Mouse (Mus musculus) MEL (cell line): ENCODE measurements around the gene Ube2l6. TPM values are rescaled to one million over a fixed set of nuclear protein-coding genes. Genes with fewer than 3 reads are reported as not detected.

Experiments used
- DNase-seq: peaks from one replicate; pipeline ENCODE4 v3.0.0; 2011; ENCODE audit warnings: low read depth, low spot score
- H3K27ac ChIP-seq: 2 replicates; pipeline ENCODE4 v1.5.1; 2012; ENCODE audit warnings: low read depth, mild to moderate bottlenecking, control low read depth, low read length, moderate library complexity; ENCODE audit not compliant: control insufficient read depth
- H3K27me3 ChIP-seq, 2 experiments: fragments of 150-350 bp in 1 of 2; sonication (generic) in 1 of 2; 2 replicates each; pipeline ENCODE4 v1.6.1; 2012; ENCODE audit warnings: low read length in 2 of 2, mild to moderate bottlenecking in 2 of 2, improper control_type of control experiment in 1 of 2, moderate library complexity in 1 of 2; ENCODE audit not compliant: insufficient read depth in 2 of 2, control insufficient read depth in 1 of 2
- H3K36me3 ChIP-seq, 2 experiments: 2 replicates each; pipeline ENCODE4 v1.6.1; 2012 to 2014; ENCODE audit warnings: low read length in 2 of 2, improper control_type of control experiment in 1 of 2, inconsistent platforms in 1 of 2, mild to moderate bottlenecking in 1 of 2; ENCODE audit not compliant: insufficient read depth in 2 of 2, control insufficient read depth in 1 of 2
- H3K4me1 ChIP-seq, 2 experiments: fragments of 150-350 bp in 1 of 2; sonication (generic) in 1 of 2; 2 replicates each; pipeline ENCODE4 v1.6.1; 2012; ENCODE audit warnings: low read length in 2 of 2, improper control_type of control experiment in 1 of 2, mild to moderate bottlenecking in 1 of 2; ENCODE audit not compliant: insufficient read depth in 2 of 2, control insufficient read depth in 1 of 2
- H3K4me3 ChIP-seq, 2 experiments: fragments of 150-350 bp in 1 of 2; sonication (generic) in 1 of 2; 2 replicates each; pipeline ENCODE4 v1.5.1; 2012; ENCODE audit warnings: low read depth in 2 of 2, low read length in 2 of 2, mild to moderate bottlenecking in 2 of 2, moderate library complexity in 2 of 2, control low read depth in 1 of 2, improper control_type of control experiment in 1 of 2; ENCODE audit not compliant: control insufficient read depth in 1 of 2, insufficient read depth in 1 of 2
- H3K79me2 ChIP-seq: 2 replicates; pipeline ENCODE4 v1.6.1; 2012; ENCODE audit warnings: mild to moderate bottlenecking, low read length, moderate library complexity; ENCODE audit not compliant: control insufficient read depth, poor library complexity, insufficient read depth
- H3K9ac ChIP-seq: 2 replicates; pipeline ENCODE4 v1.6.1; 2012; ENCODE audit warnings: low read depth, mild to moderate bottlenecking, control low read depth, low read length, moderate library complexity; ENCODE audit not compliant: control insufficient read depth, poor library complexity, severe bottlenecking
- H3K9me3 ChIP-seq: fragments of 150-350 bp; sonication (generic); replicated peaks from 2 replicates; pipeline ENCODE4 v1.6.1; 2012; ENCODE audit warnings: mild to moderate bottlenecking, low read length, improper control_type of control experiment, moderate library complexity; ENCODE audit not compliant: insufficient read depth
- BHLHE40 ChIP-seq: IDR thresholded peaks from 2 replicates; pipeline ENCODE4 v1.6.1; 2012; ENCODE audit warnings: low read depth, mild to moderate bottlenecking, inconsistent platforms, low read length, improper control_type of control experiment, borderline replicate concordance
- CTCF ChIP-seq, 3 experiments: IDR thresholded peaks in 2 of 3; conservative IDR thresholded peaks in 1 of 3; 2 replicates each; pipeline ENCODE4 v1.5.1; 2011 to 2012; ENCODE audit warnings: low read length in 3 of 3, low read depth in 2 of 3, mild to moderate bottlenecking in 2 of 3, improper control_type of control experiment in 1 of 3, inconsistent platforms in 1 of 3, mixed read lengths in 1 of 3, moderate library complexity in 1 of 3; ENCODE audit not compliant: control insufficient read depth in 1 of 3, insufficient read depth in 1 of 3, poor library complexity in 1 of 3, severe bottlenecking in 1 of 3
- E2F4 ChIP-seq: IDR thresholded peaks from 2 replicates; pipeline ENCODE4 v1.6.1; 2011; ENCODE audit warnings: low read depth, low read length, improper control_type of control experiment, borderline replicate concordance
- EP300 ChIP-seq, 2 experiments: IDR thresholded peaks; 2 replicates each; pipeline ENCODE4 v1.6.1; 2011; ENCODE audit warnings: improper control_type of control experiment in 2 of 2, low read length in 2 of 2, low read depth in 1 of 2, mild to moderate bottlenecking in 1 of 2
- JUND ChIP-seq: IDR thresholded peaks from 2 replicates; pipeline ENCODE4 v1.6.1; 2011; ENCODE audit warnings: low read depth, mild to moderate bottlenecking, improper control_type of control experiment, low read length
- KAT2A ChIP-seq: conservative IDR thresholded peaks from 2 replicates; pipeline ENCODE4 v1.6.1; 2012; ENCODE audit warnings: low read depth, low read length, improper control_type of control experiment, inconsistent platforms
- MAZ ChIP-seq: IDR thresholded peaks from 2 replicates; pipeline ENCODE4 v1.6.1; 2012; ENCODE audit warnings: low read depth, mild to moderate bottlenecking, inconsistent platforms, low read length, improper control_type of control experiment
- MXI1 ChIP-seq: IDR thresholded peaks from 2 replicates; pipeline ENCODE4 v1.6.1; 2011; ENCODE audit warnings: mild to moderate bottlenecking, low read depth, low read length, improper control_type of control experiment
- MYB ChIP-seq: IDR thresholded peaks from 2 replicates; pipeline ENCODE4 v1.6.1; 2011; ENCODE audit warnings: mild to moderate bottlenecking, low read depth, low read length, improper control_type of control experiment
- NELFE ChIP-seq: IDR thresholded peaks from 2 replicates; pipeline ENCODE4 v1.6.1; 2011; ENCODE audit warnings: low read depth, low read length, improper control_type of control experiment
- POLR2A ChIP-seq, 2 experiments: IDR thresholded peaks; 2 replicates each; pipeline ENCODE4 v1.6.1; 2011 to 2012; ENCODE audit warnings: low read length in 2 of 2, mild to moderate bottlenecking in 2 of 2, control low read depth in 1 of 2, improper control_type of control experiment in 1 of 2, low read depth in 1 of 2, moderate library complexity in 1 of 2; ENCODE audit not compliant: control insufficient read depth in 1 of 2, insufficient read depth in 1 of 2, poor library complexity in 1 of 2
- RAD21 ChIP-seq: IDR thresholded peaks from 2 replicates; pipeline ENCODE4 v1.6.1; 2011; ENCODE audit warnings: mild to moderate bottlenecking, low read depth, low read length, improper control_type of control experiment
- RCOR1 ChIP-seq: IDR thresholded peaks from 2 replicates; pipeline ENCODE4 v1.6.1; 2012; ENCODE audit warnings: low read depth, mild to moderate bottlenecking, inconsistent platforms, low read length, improper control_type of control experiment
- SIN3A ChIP-seq: IDR thresholded peaks from 2 replicates; pipeline ENCODE4 v1.6.1; 2012; ENCODE audit warnings: low read length, improper control_type of control experiment, inconsistent platforms
- TBP ChIP-seq: IDR thresholded peaks from 2 replicates; pipeline ENCODE4 v1.8.0; 2011; ENCODE audit warnings: low read depth, low read length, improper control_type of control experiment
- USF2 ChIP-seq, 2 experiments: IDR thresholded peaks; 2 replicates each; pipeline ENCODE4 v1.6.1; 2011 to 2012; ENCODE audit warnings: improper control_type of control experiment in 2 of 2, low read length in 2 of 2, borderline replicate concordance in 1 of 2, inconsistent platforms in 1 of 2, low read depth in 1 of 2, mild to moderate bottlenecking in 1 of 2; ENCODE audit not compliant: insufficient read depth in 1 of 2
- ZC3H11A ChIP-seq: IDR thresholded peaks from 2 replicates; pipeline ENCODE4 v1.6.1; 2012; ENCODE audit warnings: low read depth, mild to moderate bottlenecking, inconsistent platforms, low read length, improper control_type of control experiment
- ZKSCAN1 ChIP-seq: IDR thresholded peaks from 2 replicates; pipeline ENCODE4 v1.6.1; 2012; ENCODE audit warnings: low read depth, mild to moderate bottlenecking, inconsistent platforms, low read length, improper control_type of control experiment, moderate library complexity
- ZMIZ1 ChIP-seq: IDR thresholded peaks from 2 replicates; pipeline ENCODE4 v1.6.1; 2012; ENCODE audit warnings: low read depth, mild to moderate bottlenecking, inconsistent platforms, low read length, improper control_type of control experiment, moderate library complexity
- ZNF384 ChIP-seq: IDR thresholded peaks from 2 replicates; pipeline ENCODE4 v1.6.1; 2012; ENCODE audit warnings: low read depth, mild to moderate bottlenecking, inconsistent platforms, low read length, improper control_type of control experiment
- polyA plus RNA-seq, 2 experiments: library from polyadenylated mRNA; stranded (reverse) in 1 of 2; unstranded in 1 of 2; fragments of >175 nt in 1 of 2; fragments of >200 nt in 1 of 2; gene quantifications; 2 replicates each; pipeline versions ENCODE4 v1.2.1 to v1.2.4; 2012; ENCODE audit warnings: low replicate concordance in 2 of 2, low read depth in 1 of 2; ENCODE audit not compliant: insufficient read length in 2 of 2, insufficient read depth in 1 of 2, missing spikeins in 1 of 2
- total RNA-seq: library from RNA; depleted of rRNA; stranded (reverse); fragments of 300-350 nt; gene quantifications from 2 replicates; pipeline ENCODE4 v1.2.3, GENCODE M21; 2012

Gene Ube2l6
- total and polyA plus RNA-seq, 3 experiments: 17.5 to 37.0 TPM; not detected in 1

- Histone ChIP-seq H3K9ac (no peak overlapping the region), H3K4me1 (no peaks in the 10 kb centered on the region), H3K27ac (no peak overlapping the region), H3K27me3 (peaks cover 7 to 15% of the 10 kb centered on the region in 2 experiments), H3K9me3 (no peaks in the 10 kb centered on the region), H3K4me3 (no peak overlapping the region), H3K79me2 (no peaks in the 10 kb centered on the region), H3K36me3 (no peaks in the 10 kb centered on the region)
- TF ChIP-seq MXI1 (no peak), ZKSCAN1 (no peak), CTCF (IDR thresholded peaks at IDR 0.05 in 2 of 3, conservative IDR thresholded peaks at IDR 0.05 in 1 of 3; ENCODE audit: control insufficient read depth in 1 of 3, insufficient read depth in 1 of 3, low read depth in 2 of 3, low read length in 3 of 3, poor library complexity in 1 of 3, severe bottlenecking in 1 of 3) (no peak)
- DNase-seq: no peak
These were observed 36.3 kb upstream of the Ube2l6 start for GRCm38 (mm10) chr2:84762295-84762694.

GRCm38 (mm10) chr2:84762818-84763217 lies 35.8 kb upstream of the Ube2l6 start:
- H3K9ac ChIP-seq: no peak overlapping the region
- H3K4me3 ChIP-seq: no peak overlapping the region
- no peaks in the 10 kb centered on the region for H3K79me2 ChIP-seq
- H3K27me3 ChIP-seq: peaks cover 7 to 16% of the 10 kb centered on the region in 2 experiments
- H3K36me3 ChIP-seq: no peaks in the 10 kb centered on the region
- H3K9me3 ChIP-seq: no peaks in the 10 kb centered on the region
- TF ChIP-seq NELFE: no peak
- no peak for TF ChIP-seq BHLHE40
- no peak for TF ChIP-seq SIN3A
- no peak overlapping the region for H3K27ac ChIP-seq
- no peak for DNase-seq
- no peaks in the 10 kb centered on the region for H3K4me1 ChIP-seq

DNA sequence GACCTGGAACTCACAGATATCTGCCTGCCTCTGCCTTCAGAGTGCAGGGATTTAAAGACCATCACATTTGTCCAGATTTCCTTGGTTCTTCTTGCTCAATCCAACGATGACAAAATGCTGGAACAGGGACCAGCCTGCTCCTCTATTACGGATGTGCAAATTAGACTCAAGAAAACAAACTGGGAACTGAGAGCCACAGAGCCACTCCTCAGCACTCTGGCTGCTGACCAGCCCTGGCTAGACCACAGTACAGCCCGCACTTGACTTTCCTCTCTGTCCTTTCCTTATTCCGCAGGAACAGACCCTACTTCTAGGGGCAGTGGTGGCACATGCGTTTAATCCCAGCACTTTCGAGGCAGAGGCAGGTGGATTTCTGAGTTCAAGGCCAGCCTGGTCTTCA lies 28.1 kb upstream of the Ube2l6 start:
- Histone ChIP-seq H3K27me3 (peaks cover 9 to 36% of the 10 kb centered on the region in 2 experiments), H3K79me2 (no peaks in the 10 kb centered on the region), H3K27ac (no peak overlapping the region), H3K4me3 (no peak overlapping the region), H3K36me3 (no peaks in the 10 kb centered on the region), H3K4me1 (no peaks in the 10 kb centered on the region), H3K9ac (no peak overlapping the region), H3K9me3 (no peaks in the 10 kb centered on the region)
- TF ChIP-seq EP300 (IDR thresholded peaks at IDR 0.05; ENCODE audit: low read depth in 1 of 2, low read length in 2 of 2): no peak
- DNase-seq: no peak

GRCm38 (mm10) chr2:84772454-84772853 lies 26.2 kb upstream of the Ube2l6 start:
- Histone ChIP-seq H3K9ac (no peak overlapping the region), H3K79me2 (no peaks in the 10 kb centered on the region)
- TF ChIP-seq ZC3H11A (no peak), POLR2A (IDR thresholded peaks at IDR 0.05; ENCODE audit: control insufficient read depth in 1 of 2, insufficient read depth in 1 of 2, low read depth in 1 of 2, low read length in 2 of 2, poor library complexity in 1 of 2) (no peak), ZNF384 (no peak), JUND (no peak), ZMIZ1 (no peak), MAZ (no peak), CTCF (IDR thresholded peaks at IDR 0.05 in 2 of 3, conservative IDR thresholded peaks at IDR 0.05 in 1 of 3; ENCODE audit: control insufficient read depth in 1 of 3, insufficient read depth in 1 of 3, low read depth in 2 of 3, low read length in 3 of 3, poor library complexity in 1 of 3, severe bottlenecking in 1 of 3) (no peak), BHLHE40 (no peak), EP300 (IDR thresholded peaks at IDR 0.05; ENCODE audit: low read depth in 1 of 2, low read length in 2 of 2) (no peak), MYB (no peak), TBP (no peak), USF2 (IDR thresholded peaks at IDR 0.05; ENCODE audit: borderline replicate concordance in 1 of 2, insufficient read depth in 1 of 2, low read depth in 1 of 2, low read length in 2 of 2) (no peak), E2F4 (no peak), RAD21 (no peak), SIN3A (no peak), KAT2A (no peak), RCOR1 (no peak)
- TF ChIP-seq, all 39 proteins: peak for 0
- peaks cover 15 to 37% of the 10 kb centered on the region in 2 experiments for H3K27me3 ChIP-seq
- no peak overlapping the region for H3K4me3 ChIP-seq
- H3K27ac ChIP-seq: no peak overlapping the region
- no peaks in the 10 kb centered on the region for H3K4me1 ChIP-seq
- no peaks in the 10 kb centered on the region for H3K9me3 ChIP-seq
- H3K36me3 ChIP-seq: no peaks in the 10 kb centered on the region
- DNase-seq: no peak
